Mouse (Mus musculus): ENCODE results near the gene Scp2. TPM values are rescaled to one million over a fixed set of nuclear protein-coding genes. Genes with fewer than 3 reads are reported as not detected.
A peak's percentile ranks its signal among the peaks of the same experiment; 100 is the strongest.

Scp2 gene
- polyA plus RNA-seq, 1 experiment from 2014 or later = 265 TPM

DNA sequence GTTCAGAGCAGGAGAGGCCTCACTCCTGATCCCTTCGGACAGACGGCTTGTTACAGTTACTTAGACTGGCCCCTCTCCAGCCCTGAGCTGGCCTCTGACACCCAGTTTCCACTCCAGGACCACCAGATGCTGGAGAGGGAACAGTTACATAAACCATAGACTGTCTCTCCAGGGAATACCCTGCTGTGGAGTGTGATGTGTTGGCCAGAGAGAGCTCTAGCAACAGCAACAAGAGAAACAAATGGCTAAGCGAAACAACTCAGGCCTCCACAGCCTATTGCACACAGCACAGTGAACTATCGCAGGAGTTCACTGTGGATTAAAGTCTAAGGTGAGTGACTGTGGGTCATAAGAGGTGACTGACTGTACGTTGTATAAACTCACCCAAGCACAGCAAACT is 120.2 kb downstream of the Scp2 start:
- WGBS = 63% methylated on average over 5 of the region's 5 CpGs
- DNase-seq (ENCODE audit: low spot score) = no peak
- no peak overlapping the region for H3K4me3 ChIP-seq (ENCODE audit: low read depth, low read length)
- no peaks in the 10 kb centered on the region for H3K9me3 ChIP-seq (replicated peaks; ENCODE audit: control insufficient read depth, low read length)
- H3K27ac ChIP-seq (ENCODE audit: low read depth, low read length) = no peak overlapping the region
- H3K4me1 ChIP-seq (ENCODE audit: control insufficient read depth, insufficient read depth, low read length) = no peaks in the 10 kb centered on the region
- peaks cover 4% of the 10 kb centered on the region for H3K27me3 ChIP-seq (replicated peaks; ENCODE audit: control insufficient read depth, insufficient read depth, low read length)
- no peak for ATAC-seq
- no peak overlapping the region for H3K9ac ChIP-seq (ENCODE audit: low read length)
- H3K4me2 ChIP-seq (ENCODE audit: low read length) = no peak overlapping the region
- no peaks in the 10 kb centered on the region for H3K36me3 ChIP-seq (ENCODE audit: control insufficient read depth, insufficient read depth, low read length)

DNA sequence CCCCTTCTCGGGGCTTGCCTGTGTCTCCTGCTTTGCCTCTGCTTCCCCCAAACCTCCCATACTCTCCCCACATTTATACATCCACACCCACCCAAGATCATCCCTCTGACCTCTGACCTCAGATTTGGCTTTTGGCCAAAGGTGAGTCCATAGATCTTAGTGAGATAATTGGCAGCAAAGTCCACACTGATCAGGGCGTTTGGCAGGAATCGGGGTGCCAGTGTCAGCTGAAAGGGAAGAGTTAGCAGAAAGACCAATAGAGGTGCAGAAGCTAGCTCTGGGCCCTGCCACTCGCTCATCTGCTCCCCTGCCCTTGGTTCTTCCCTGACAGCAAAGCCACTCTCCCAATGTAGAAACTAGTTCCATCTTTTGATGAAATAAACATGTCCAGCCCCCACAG is 121.6 kb downstream of the Scp2 start:
- H3K9ac ChIP-seq (ENCODE audit: low read length) = no peak overlapping the region
- no peak for ATAC-seq
- no peak overlapping the region for H3K27ac ChIP-seq (ENCODE audit: low read depth, low read length)
- WGBS = 84% methylated on average over 4 of the region's 4 CpGs
- no peak for DNase-seq (ENCODE audit: low spot score)
- no peaks in the 10 kb centered on the region for H3K4me1 ChIP-seq (ENCODE audit: control insufficient read depth, insufficient read depth, low read length)
- H3K9me3 ChIP-seq (replicated peaks; ENCODE audit: control insufficient read depth, low read length) = no peaks in the 10 kb centered on the region
- no peaks in the 10 kb centered on the region for H3K27me3 ChIP-seq (replicated peaks; ENCODE audit: control insufficient read depth, insufficient read depth, low read length)
- no peak overlapping the region for H3K4me3 ChIP-seq (ENCODE audit: low read depth, low read length)
- no peak overlapping the region for H3K4me2 ChIP-seq (ENCODE audit: low read length)
- H3K36me3 ChIP-seq (ENCODE audit: control insufficient read depth, insufficient read depth, low read length) = no peaks in the 10 kb centered on the region

DNA sequence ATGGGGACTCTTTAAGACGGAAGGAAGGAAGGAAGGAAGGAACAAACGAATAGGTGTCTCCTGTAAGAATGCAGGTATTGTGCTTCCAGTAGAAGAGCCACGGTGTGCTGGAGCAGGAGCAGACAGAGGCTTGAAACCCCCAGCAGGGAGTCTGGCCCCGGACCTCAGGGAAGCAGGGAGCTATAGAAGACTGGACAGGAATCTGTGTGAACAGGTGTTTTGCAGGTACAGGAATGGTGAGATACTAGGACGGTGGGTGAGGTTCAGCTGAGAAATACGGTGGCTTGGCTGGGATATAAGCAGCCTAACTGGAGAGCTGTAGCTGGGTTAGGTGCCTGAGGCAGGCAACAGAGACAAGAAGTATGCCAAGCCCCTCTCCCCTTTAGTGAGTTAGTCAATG is 124.6 kb downstream of the Scp2 start:
- H3K9ac ChIP-seq (ENCODE audit: low read length) = no peak overlapping the region
- DNase-seq (ENCODE audit: low spot score) (no peak), ATAC-seq (no peak)
- no peaks in the 10 kb centered on the region for H3K9me3 ChIP-seq (replicated peaks; ENCODE audit: control insufficient read depth, low read length)
- no peaks in the 10 kb centered on the region for H3K4me1 ChIP-seq (ENCODE audit: control insufficient read depth, insufficient read depth, low read length)
- H3K36me3 ChIP-seq (ENCODE audit: control insufficient read depth, insufficient read depth, low read length) = no peaks in the 10 kb centered on the region
- no peak overlapping the region for H3K27ac ChIP-seq (ENCODE audit: low read depth, low read length)
- H3K27me3 ChIP-seq (replicated peaks; ENCODE audit: control insufficient read depth, insufficient read depth, low read length) = no peaks in the 10 kb centered on the region
- H3K4me2 ChIP-seq (ENCODE audit: low read length) = no peak overlapping the region
- WGBS = 76% methylated on average over 6 of the region's 6 CpGs
- H3K4me3 ChIP-seq (ENCODE audit: low read depth, low read length) = no peak overlapping the region

DNA sequence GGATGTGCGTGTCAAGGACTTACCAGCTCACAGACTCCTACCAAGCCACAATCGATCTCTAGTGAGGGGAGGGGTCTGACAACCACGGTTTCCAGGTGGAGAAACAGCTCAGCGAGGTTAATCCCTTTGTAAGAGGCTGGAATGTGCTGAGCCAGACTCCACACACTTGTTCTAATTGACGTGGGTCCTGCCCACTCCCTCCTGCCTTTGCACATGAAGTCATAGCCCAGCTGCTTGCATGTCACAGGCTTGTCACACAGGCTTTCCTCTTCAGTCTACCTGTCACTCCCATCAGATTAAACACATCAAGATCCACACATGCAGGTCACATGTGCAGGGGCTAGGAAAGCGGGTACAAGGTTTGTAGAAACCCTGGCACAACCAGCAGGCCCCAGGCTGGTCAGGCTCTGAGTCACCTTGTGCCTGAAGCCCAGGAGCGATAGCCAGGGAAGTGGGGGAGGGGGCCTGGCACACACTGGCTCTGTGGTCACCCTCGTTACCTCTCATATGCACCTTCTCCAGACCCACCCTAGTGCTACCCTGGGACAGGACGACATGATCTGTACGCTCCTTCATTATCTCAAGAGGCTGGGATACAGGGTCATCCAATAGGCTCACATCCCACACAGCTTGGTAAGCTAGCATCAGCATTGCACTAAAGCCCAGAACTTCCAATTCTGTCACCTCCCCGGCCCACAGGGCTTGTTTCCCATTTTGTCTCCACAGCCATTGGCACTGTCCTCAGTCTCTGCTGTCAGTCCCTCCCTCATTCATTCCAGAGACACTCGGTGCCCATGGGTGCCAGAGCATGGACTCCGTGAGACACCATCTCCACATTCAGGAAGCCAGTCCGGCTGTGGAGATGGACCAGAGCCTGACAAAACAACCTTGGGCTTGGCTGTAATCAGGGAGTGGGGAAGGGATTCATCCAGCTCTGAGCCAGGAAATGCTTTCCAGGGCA is 125.6 kb downstream of the Scp2 start:
- H3K4me1 ChIP-seq (ENCODE audit: control insufficient read depth, insufficient read depth, low read length) = no peaks in the 10 kb centered on the region
- H3K4me3 ChIP-seq (ENCODE audit: low read depth, low read length) = no peak overlapping the region
- H3K9ac ChIP-seq (ENCODE audit: low read length) = no peak overlapping the region
- 43% methylated on average over 14 of the region's 14 CpGs for WGBS
- ATAC-seq (peak; percentile 71; the same call in 1 of the 2 replicates), DNase-seq (ENCODE audit: low spot score) (peak; percentile 25)
- no peak overlapping the region for H3K27ac ChIP-seq (ENCODE audit: low read depth, low read length)
- no peaks in the 10 kb centered on the region for H3K9me3 ChIP-seq (replicated peaks; ENCODE audit: control insufficient read depth, low read length)
- H3K4me2 ChIP-seq (ENCODE audit: low read length) = no peak overlapping the region
- H3K27me3 ChIP-seq (replicated peaks; ENCODE audit: control insufficient read depth, insufficient read depth, low read length) = no peaks in the 10 kb centered on the region
- H3K36me3 ChIP-seq (ENCODE audit: control insufficient read depth, insufficient read depth, low read length) = no peaks in the 10 kb centered on the region

DNA sequence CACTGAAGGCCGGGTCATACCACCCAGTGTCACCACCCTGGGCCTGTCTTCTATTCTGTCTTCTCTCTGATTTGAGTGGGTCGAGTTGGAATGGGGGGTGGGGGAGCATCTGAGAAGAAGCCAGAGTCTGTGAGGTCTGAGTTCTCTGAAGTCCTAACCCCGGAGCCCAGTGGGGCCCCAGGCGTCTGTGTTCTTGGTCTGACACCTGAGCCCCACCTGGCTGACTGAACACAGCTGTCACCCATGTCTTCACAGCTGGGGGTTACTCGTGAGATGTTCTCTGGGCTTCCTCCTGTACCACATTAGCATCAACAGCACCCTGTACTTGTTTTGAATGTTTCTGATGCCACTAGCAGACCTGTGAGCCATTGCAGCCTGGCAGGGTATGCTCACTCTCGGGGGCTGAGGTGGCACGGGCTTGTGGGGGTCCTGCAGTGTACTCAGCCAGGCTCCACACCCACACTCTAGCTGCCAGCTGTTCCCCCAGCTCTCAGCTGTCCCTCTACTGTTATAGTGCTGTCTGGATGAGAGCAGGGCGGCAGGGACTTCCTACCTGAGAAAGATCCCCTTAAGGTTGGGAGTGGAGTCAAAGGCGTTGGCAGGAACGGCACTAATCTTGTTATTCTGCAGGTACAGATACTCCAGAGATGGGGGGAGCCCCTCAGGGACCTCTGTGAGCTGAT is 126.4 kb downstream of the Scp2 start:
- Histone ChIP-seq H3K4me3 (ENCODE audit: low read depth, low read length) (no peak overlapping the region), H3K9me3 (replicated peaks; ENCODE audit: control insufficient read depth, low read length) (no peaks in the 10 kb centered on the region), H3K9ac (ENCODE audit: low read length) (no peak overlapping the region), H3K27me3 (replicated peaks; ENCODE audit: control insufficient read depth, insufficient read depth, low read length) (no peaks in the 10 kb centered on the region), H3K4me1 (ENCODE audit: control insufficient read depth, insufficient read depth, low read length) (no peaks in the 10 kb centered on the region), H3K36me3 (ENCODE audit: control insufficient read depth, insufficient read depth, low read length) (no peaks in the 10 kb centered on the region), H3K27ac (ENCODE audit: low read depth, low read length) (no peak overlapping the region), H3K4me2 (ENCODE audit: low read length) (no peak overlapping the region)
- DNase-seq (ENCODE audit: low spot score) (no peak), ATAC-seq (no peak)
- 51% methylated on average over 10 of the region's 10 CpGs for WGBS

DNA sequence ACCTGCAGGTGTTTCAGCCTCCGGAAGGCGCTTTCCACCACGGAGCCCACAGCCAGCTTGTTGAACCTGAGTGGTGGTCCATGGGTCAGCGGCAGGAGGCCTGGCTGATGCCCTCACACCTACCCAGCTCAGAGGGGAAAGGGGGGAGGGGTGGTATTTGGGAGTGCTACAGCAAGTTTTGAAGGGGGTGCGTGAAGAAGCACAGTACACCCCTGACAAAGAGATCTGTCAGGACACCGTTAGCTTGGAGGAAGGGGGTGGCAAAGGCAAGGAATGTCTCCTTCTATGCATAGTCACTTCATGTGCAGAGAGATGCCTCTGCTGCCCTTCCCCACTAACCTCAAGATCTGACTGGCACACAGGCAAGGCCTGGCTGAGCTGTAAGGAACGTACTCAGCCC is 127.0 kb downstream of the Scp2 start:
- Histone ChIP-seq H3K4me2 (ENCODE audit: low read length) (no peak overlapping the region), H3K27me3 (replicated peaks; ENCODE audit: control insufficient read depth, insufficient read depth, low read length) (no peaks in the 10 kb centered on the region), H3K9me3 (replicated peaks; ENCODE audit: control insufficient read depth, low read length) (no peaks in the 10 kb centered on the region), H3K27ac (ENCODE audit: low read depth, low read length) (no peak overlapping the region), H3K4me1 (ENCODE audit: control insufficient read depth, insufficient read depth, low read length) (no peaks in the 10 kb centered on the region), H3K36me3 (ENCODE audit: control insufficient read depth, insufficient read depth, low read length) (no peaks in the 10 kb centered on the region), H3K4me3 (ENCODE audit: low read depth, low read length) (no peak overlapping the region), H3K9ac (ENCODE audit: low read length) (no peak overlapping the region)
- WGBS = 83% methylated on average over 7 of the region's 7 CpGs
- ATAC-seq (no peak), DNase-seq (ENCODE audit: low spot score) (no peak)

DNA sequence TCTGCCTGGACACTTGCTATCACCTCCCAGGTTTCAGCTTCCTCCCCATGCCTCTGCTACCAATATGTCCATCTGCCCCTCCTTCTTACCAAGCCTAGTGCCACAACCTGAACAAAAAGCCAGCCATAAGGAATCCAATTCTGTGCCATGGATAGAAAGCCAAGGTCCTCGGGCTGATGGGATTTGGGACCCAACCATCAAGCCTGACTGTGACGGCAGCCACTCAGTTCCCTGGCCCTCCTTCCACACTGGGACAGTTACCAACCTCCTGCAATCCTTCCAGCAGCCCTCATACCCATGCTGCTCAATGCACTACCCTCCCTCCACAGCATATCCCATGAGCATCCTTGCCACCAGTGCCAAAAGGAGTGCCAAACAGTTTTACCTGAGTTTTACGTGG is 128.5 kb downstream of the Scp2 start:
- Histone ChIP-seq H3K27ac (ENCODE audit: low read depth, low read length) (no peak overlapping the region), H3K27me3 (replicated peaks; ENCODE audit: control insufficient read depth, insufficient read depth, low read length) (no peaks in the 10 kb centered on the region), H3K36me3 (ENCODE audit: control insufficient read depth, insufficient read depth, low read length) (no peaks in the 10 kb centered on the region), H3K4me1 (ENCODE audit: control insufficient read depth, insufficient read depth, low read length) (no peaks in the 10 kb centered on the region), H3K9ac (ENCODE audit: low read length) (no peak overlapping the region), H3K4me3 (ENCODE audit: low read depth, low read length) (no peak overlapping the region), H3K4me2 (ENCODE audit: low read length) (no peak overlapping the region), H3K9me3 (replicated peaks; ENCODE audit: control insufficient read depth, low read length) (no peaks in the 10 kb centered on the region)
- DNase-seq (ENCODE audit: low spot score) (no peak), ATAC-seq (no peak)
- 85% methylated on average over 3 of the region's 3 CpGs for WGBS

DNA sequence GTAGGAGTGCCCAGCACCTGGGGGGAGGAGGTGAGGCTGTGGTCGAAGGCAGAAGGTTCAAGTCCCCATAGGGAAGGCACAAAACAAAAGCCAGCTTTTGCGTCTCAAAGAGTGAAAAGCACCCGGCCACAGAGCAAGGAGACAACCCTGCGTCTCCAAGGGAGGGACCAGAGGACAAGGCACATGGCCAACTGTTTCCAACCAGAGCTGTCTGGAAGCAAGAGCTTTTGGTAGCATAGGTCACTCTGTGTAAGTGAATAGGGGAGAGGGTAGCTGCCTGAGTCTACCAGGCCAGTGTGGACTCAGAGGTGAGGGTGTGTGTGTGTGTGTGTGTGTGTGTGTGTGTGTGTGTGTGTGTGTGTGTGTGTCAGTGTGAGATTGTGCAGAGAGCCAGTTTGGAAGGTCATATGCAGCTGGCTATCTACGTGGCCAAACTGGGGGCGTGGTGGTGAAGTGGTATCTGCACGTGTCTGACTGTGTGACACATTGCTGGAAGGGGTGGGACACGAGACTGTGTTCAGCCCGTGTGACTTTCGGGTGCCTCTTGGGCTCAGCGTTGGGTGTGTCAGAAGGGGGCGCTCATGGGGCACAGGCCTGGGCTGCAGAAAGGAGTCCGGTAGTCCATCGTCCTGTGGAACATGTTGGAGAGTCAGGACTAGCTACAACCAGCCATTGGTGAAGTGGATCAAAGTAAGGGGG is 129.6 kb downstream of the Scp2 start:
- WGBS = 65% methylated on average over 14 of the region's 14 CpGs
- H3K9ac ChIP-seq (ENCODE audit: low read length) = no peak overlapping the region
- H3K4me2 ChIP-seq (ENCODE audit: low read length) = no peak overlapping the region
- no peaks in the 10 kb centered on the region for H3K36me3 ChIP-seq (ENCODE audit: control insufficient read depth, insufficient read depth, low read length)
- DNase-seq (ENCODE audit: low spot score) (no peak), ATAC-seq (no peak)
- no peaks in the 10 kb centered on the region for H3K9me3 ChIP-seq (replicated peaks; ENCODE audit: control insufficient read depth, low read length)
- no peak overlapping the region for H3K27ac ChIP-seq (ENCODE audit: low read depth, low read length)
- no peaks in the 10 kb centered on the region for H3K27me3 ChIP-seq (replicated peaks; ENCODE audit: control insufficient read depth, insufficient read depth, low read length)
- H3K4me3 ChIP-seq (ENCODE audit: low read depth, low read length) = no peak overlapping the region
- H3K4me1 ChIP-seq (ENCODE audit: control insufficient read depth, insufficient read depth, low read length) = no peaks in the 10 kb centered on the region
